Mouse (Mus musculus) forebrain, embryonic 11.5 days (tissue): ENCODE data around the gene Sphkap. TPM values are rescaled to one million over a fixed set of nuclear protein-coding genes. Genes with fewer than 3 reads are reported as not detected.

Experiments
- ATAC-seq: fragments of 200-750 bp; cut with Nextera tagmentation; replicated peaks from 2 replicates; pipeline ENCODE4 v1.8.0; 2017; ENCODE audit warnings: moderate TSS enrichment; ENCODE audit not compliant: low FRiP score
- DNase-seq: peaks from one replicate; pipeline ENCODE4 v3.0.0-alpha.2; 2017; ENCODE audit warnings: low spot score
- H3K27ac ChIP-seq: fragments of 300-500 bp; sonication (generic); 2 replicates; pipeline ENCODE4 v1.5.1; 2014; ENCODE audit warnings: low read depth, low read length
- H3K27me3 ChIP-seq: fragments of 300-500 bp; sonication (generic); 2 replicates; pipeline ENCODE4 v1.6.1; 2014; ENCODE audit warnings: mild to moderate bottlenecking, low read length, mixed read lengths; ENCODE audit not compliant: control insufficient read depth, insufficient read depth
- H3K36me3 ChIP-seq: fragments of 300-500 bp; sonication (generic); 2 replicates; pipeline ENCODE4 v1.6.1; 2014; ENCODE audit warnings: mild to moderate bottlenecking, low read length, moderate library complexity, mixed read lengths; ENCODE audit not compliant: control insufficient read depth, insufficient read depth
- H3K4me1 ChIP-seq: fragments of 300-500 bp; sonication (generic); replicated peaks from 2 replicates; pipeline ENCODE4 v1.6.1; 2014; ENCODE audit warnings: low read length, mixed read lengths; ENCODE audit not compliant: control insufficient read depth, insufficient read depth
- H3K4me2 ChIP-seq: fragments of 300-500 bp; sonication (generic); 2 replicates; pipeline ENCODE4 v1.6.1; 2014; ENCODE audit warnings: low read depth, mild to moderate bottlenecking, low read length, moderate library complexity, mixed read lengths; ENCODE audit not compliant: severe bottlenecking
- H3K4me3 ChIP-seq: fragments of 300-500 bp; sonication (generic); 2 replicates; pipeline ENCODE4 v1.5.1; 2014; ENCODE audit warnings: low read depth, low read length
- H3K9ac ChIP-seq: fragments of 300-500 bp; sonication (generic); 2 replicates; pipeline ENCODE4 v1.6.1; 2014; ENCODE audit warnings: low read length
- H3K9me3 ChIP-seq: fragments of 300-500 bp; sonication (generic); 2 replicates; pipeline ENCODE4 v1.6.1; 2016; ENCODE audit warnings: low read length, mixed read lengths; ENCODE audit not compliant: control insufficient read depth
- WGBS: fragments of 180-500 bp; shearing (Covaris S2); extraction: QIAGEN DNeasy Blood & Tissue Kit; methylation state at CpG from one replicate; pipeline ENCODE4 v1.1.7; 2014; 5-methylcytosine and 5-hydroxymethylcytosine counted together
- polyA plus RNA-seq: library from polyadenylated mRNA; unstranded; fragments of >200 nt; fragmentation: Nextera tagmentation; extraction: Ambion mirVana; gene quantifications from 2 replicates; pipeline ENCODE4 v1.2.1, GENCODE M21; 2014

Gene Sphkap
- polyA plus RNA-seq, result 0.75 and 1.1 TPM in 2 replicates

GRCm38 (mm10) chr1:83408021-83408464 is at the start of gene Sphkap:
Gene Sphkap (minus strand): TSS chr1:83408200.
- Histone ChIP-seq H3K9ac (peak within 1 kb of the TSS; percentile 39), H3K4me2 (peak within 1 kb of the TSS; percentile 82), H3K27ac (no peak within 1 kb of the TSS), H3K4me3 (peak within 1 kb of the TSS; percentile 34), H3K36me3 (no peaks in the 10 kb centered on the region), H3K9me3 (no peaks in the 10 kb centered on the region), H3K27me3 (no peaks in the 10 kb centered on the region), H3K4me1 (no peaks in the 10 kb centered on the region)
- peak; percentile 70 for DNase-seq
- 0% methylated on average over 16 of the region's 16 CpGs for WGBS
- peak; percentile 88 for ATAC-seq

DNA sequence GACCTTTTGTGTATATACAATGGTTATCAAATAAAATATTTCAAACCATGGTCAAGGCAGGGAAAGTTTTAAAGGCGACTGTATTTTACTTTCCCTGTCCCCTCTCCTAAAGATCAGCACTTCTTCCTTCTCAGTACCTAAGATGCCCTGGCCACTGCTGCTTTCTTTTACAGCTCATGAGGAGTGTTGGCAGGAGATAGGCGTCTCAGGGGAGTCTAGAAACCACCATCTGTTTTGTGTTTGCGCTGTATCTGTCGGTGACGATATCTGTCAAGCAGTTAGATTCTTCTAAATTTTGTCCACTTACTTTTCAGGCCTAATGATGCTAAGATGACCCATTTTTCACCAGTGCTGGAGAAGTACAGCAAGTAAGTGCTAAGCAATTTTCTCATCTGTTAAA is 43.3 kb upstream of the Sphkap start:
- WGBS, result 82% methylated on average over 5 of the region's 5 CpGs
- no peaks in the 10 kb centered on the region for H3K36me3 ChIP-seq
- H3K9me3 ChIP-seq, result no peaks in the 10 kb centered on the region
- ATAC-seq (no peak), DNase-seq (no peak)
- H3K4me2 ChIP-seq, result no peak overlapping the region
- H3K27ac ChIP-seq, result no peak overlapping the region
- H3K4me3 ChIP-seq, result no peak overlapping the region
- no peaks in the 10 kb centered on the region for H3K27me3 ChIP-seq
- H3K9ac ChIP-seq, result no peak overlapping the region
- H3K4me1 ChIP-seq, result no peaks in the 10 kb centered on the region

GRCm38 (mm10) chr1:83440422-83440821 is 32.4 kb upstream of the Sphkap start:
- Histone ChIP-seq H3K9me3 (no peaks in the 10 kb centered on the region), H3K9ac (no peak overlapping the region), H3K4me2 (no peak overlapping the region), H3K27ac (no peak overlapping the region), H3K27me3 (no peaks in the 10 kb centered on the region), H3K4me1 (no peaks in the 10 kb centered on the region), H3K36me3 (no peaks in the 10 kb centered on the region), H3K4me3 (no peak overlapping the region)
- no peak for ATAC-seq
- WGBS, result 97% methylated on average over 2 of the region's 2 CpGs
- no peak for DNase-seq

- no peak overlapping the region for H3K4me3 ChIP-seq
- H3K9me3 ChIP-seq, result no peaks in the 10 kb centered on the region
- no peak overlapping the region for H3K27ac ChIP-seq
- H3K4me2 ChIP-seq, result no peak overlapping the region
- DNase-seq (no peak), ATAC-seq (no peak)
- H3K36me3 ChIP-seq, result no peaks in the 10 kb centered on the region
- no peak overlapping the region for H3K9ac ChIP-seq
- no peaks in the 10 kb centered on the region for H3K4me1 ChIP-seq
- no peaks in the 10 kb centered on the region for H3K27me3 ChIP-seq
- WGBS, result 90% methylated on average over 3 of the region's 3 CpGs
Measured at GRCm38 (mm10) chr1:83433932-83434331, 25.9 kb upstream of the Sphkap start.

GRCm38 (mm10) chr1:83429866-83430265 is 21.9 kb upstream of the Sphkap start:
- Histone ChIP-seq H3K4me1 (no peaks in the 10 kb centered on the region), H3K9me3 (no peaks in the 10 kb centered on the region), H3K4me3 (no peak overlapping the region), H3K4me2 (no peak overlapping the region), H3K27me3 (no peaks in the 10 kb centered on the region), H3K27ac (no peak overlapping the region), H3K36me3 (no peaks in the 10 kb centered on the region), H3K9ac (no peak overlapping the region)
- no peak for DNase-seq
- no peak for ATAC-seq

DNA sequence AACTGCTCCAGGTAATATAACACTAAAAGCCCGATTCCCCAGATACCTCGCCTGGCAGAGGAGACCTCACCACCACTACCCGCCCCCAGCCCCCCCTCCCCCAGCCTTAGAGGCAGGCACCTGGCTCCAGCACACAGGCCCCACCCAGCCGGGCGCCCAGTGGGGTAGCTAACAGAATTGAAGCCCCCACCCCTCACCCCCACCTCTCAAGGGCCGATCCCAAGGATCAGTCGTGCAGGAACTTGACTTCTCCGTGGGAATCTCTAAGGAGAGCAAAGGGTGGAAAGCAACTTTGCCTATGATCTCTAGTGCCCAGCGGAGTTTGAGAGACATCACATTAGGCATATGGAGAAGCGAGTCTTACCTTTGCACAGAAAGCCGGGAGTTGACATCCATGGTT is 384 bp downstream of the Sphkap start:
- 4% methylated on average over 11 of the region's 11 CpGs for WGBS
- H3K4me2 ChIP-seq, result peak overlapping the region; percentile 82
- no peaks in the 10 kb centered on the region for H3K4me1 ChIP-seq
- H3K9ac ChIP-seq, result peak overlapping the region; percentile 39
- no peaks in the 10 kb centered on the region for H3K36me3 ChIP-seq
- DNase-seq (no peak), ATAC-seq (peak; percentile 36; the same call in 1 of the 2 replicates)
- no peak overlapping the region for H3K27ac ChIP-seq
- H3K27me3 ChIP-seq, result no peaks in the 10 kb centered on the region
- H3K9me3 ChIP-seq, result no peaks in the 10 kb centered on the region
- peak overlapping the region; percentile 34 for H3K4me3 ChIP-seq

DNA sequence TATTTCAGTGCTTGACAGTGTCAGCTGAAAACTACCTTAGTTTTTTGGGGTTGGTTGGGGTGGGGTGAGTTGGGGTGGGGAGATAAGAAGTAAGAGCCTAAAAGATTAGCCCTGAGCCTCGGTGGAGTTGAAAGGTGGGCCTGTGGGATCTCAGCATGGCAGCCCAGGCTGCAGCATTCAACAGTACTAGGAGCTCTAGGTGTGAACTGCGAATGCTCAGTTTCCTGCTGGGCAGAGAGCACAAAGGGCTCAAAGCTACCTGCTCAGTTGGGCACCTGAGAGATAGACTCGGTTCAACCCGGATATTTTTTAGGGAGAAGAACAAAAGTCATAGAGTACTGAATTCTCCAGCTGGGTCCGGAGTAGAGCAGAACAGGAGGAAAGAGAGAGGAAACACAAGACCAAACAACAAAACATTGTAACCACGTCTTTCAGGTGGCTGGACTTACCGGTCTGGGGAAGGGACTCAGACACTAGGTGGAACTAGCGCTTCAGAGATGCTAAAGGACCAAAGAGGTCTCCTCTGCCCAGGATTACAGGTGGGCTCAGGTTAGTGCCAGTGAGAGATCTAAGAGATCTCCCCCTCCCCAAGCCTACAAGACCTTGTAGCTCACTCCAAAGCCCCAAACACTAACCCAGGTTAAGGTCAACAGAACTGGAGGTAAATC is 984 bp downstream of the Sphkap start:
- Histone ChIP-seq H3K36me3 (no peaks in the 10 kb centered on the region), H3K27ac (no peak overlapping the region), H3K4me3 (no peak overlapping the region), H3K9ac (no peak overlapping the region), H3K4me1 (no peaks in the 10 kb centered on the region), H3K9me3 (no peaks in the 10 kb centered on the region), H3K27me3 (no peaks in the 10 kb centered on the region), H3K4me2 (no peak overlapping the region; the same call in 1 of the 2 replicates)
- ATAC-seq (no peak), DNase-seq (no peak)
- 10% methylated on average over 8 of the region's 8 CpGs for WGBS

GRCm38 (mm10) chr1:83401079-83401478 is 6.9 kb downstream of the Sphkap start:
- no peak overlapping the region for H3K4me3 ChIP-seq
- H3K27ac ChIP-seq, result no peak overlapping the region
- no peak overlapping the region for H3K4me2 ChIP-seq
- H3K36me3 ChIP-seq, result no peaks in the 10 kb centered on the region
- no peak for DNase-seq
- no peak for ATAC-seq
- no peaks in the 10 kb centered on the region for H3K9me3 ChIP-seq
- H3K9ac ChIP-seq, result no peak overlapping the region
- no peaks in the 10 kb centered on the region for H3K4me1 ChIP-seq
- no peaks in the 10 kb centered on the region for H3K27me3 ChIP-seq
- 91% methylated on average over 1 of the region's 1 CpGs for WGBS

GRCm38 (mm10) chr1:83396284-83396683 is 11.7 kb downstream of the Sphkap start:
- Histone ChIP-seq H3K9ac (no peak overlapping the region), H3K4me1 (no peaks in the 10 kb centered on the region), H3K27ac (no peak overlapping the region), H3K36me3 (no peaks in the 10 kb centered on the region), H3K27me3 (no peaks in the 10 kb centered on the region), H3K4me2 (no peak overlapping the region), H3K9me3 (no peaks in the 10 kb centered on the region), H3K4me3 (no peak overlapping the region)
- 93% methylated on average over 2 of the region's 2 CpGs for WGBS
- no peak for DNase-seq
- no peak for ATAC-seq
